Mouse (Mus musculus): ENCODE measurements at regions not wholly inside any gene's neighbourhood (a gene's known extent, or its start where the extent isn't known, plus 50 kb on each side); places are given as distances from the start of the nearest gene placed in this dataset.
A peak's percentile ranks its signal among the peaks of the same experiment; 100 is the strongest.

DNA sequence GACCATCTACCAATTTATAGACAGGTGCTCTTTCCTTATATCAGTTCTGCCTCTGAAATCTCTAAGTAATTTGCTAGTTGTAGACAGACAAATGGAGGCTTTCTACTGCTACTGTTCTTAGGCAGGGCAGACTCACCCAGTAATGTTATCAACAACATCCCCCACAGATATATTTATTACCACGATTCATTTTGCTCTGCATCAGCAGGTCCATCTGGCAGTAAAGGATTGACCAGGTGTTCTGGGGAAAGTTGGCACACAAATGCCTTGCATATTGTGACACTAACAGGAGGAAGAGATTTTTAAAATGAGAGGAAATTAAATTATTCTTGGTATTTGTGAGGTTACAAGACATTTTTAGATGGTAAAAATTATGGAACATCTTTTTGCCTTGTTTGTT is 627.3 kb upstream of the Tmprss15 start:
- no peak for DNase-seq

DNA sequence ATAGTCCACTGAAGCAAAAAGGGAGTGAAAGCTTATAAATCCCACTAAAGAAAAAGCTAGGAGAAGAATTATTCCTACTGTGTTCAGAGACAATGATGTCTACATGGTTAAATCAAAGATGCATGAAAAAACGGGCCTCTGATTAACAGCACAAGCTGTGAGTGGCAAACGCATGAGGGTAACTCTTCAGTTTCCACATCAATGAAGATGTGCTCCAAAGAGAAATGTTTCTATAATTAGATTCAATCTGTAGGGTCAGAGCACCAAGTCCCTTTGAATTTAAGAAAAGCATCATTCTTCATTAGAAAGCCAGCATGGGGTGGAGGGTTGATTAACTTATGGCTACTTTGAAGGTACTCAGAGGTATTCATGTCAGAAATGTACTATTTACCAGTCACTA is 601.5 kb upstream of the Tmprss15 start:
- no peak for DNase-seq

DNA sequence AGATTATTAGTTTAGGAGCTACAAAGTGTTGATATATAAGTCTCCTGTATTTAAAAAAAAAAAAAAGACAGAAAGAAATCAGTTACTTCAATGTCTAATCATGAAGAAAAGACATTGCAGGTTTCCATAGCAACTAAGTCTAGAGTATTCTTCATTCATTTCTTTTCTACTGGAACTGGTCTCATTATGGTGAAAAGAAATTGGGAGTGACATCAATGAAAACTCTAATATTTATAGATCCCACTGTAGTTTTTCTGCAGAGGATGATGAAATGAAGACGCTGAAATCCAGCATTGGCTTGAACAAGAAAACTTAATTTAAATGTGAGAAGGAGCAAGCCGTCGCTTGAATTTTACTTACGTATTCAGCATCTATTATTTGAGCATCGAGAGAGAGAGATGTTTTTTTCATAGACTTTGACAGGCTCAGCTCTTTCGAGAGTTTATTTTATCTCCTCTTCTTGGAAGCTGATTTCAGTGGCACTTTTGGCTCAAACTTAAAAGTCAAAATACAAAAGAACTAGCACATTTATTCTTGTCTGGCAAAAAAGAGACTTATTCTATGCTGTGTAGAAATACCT is 560.4 kb upstream of the Tmprss15 start:
- DNase-seq, result no peak

DNA sequence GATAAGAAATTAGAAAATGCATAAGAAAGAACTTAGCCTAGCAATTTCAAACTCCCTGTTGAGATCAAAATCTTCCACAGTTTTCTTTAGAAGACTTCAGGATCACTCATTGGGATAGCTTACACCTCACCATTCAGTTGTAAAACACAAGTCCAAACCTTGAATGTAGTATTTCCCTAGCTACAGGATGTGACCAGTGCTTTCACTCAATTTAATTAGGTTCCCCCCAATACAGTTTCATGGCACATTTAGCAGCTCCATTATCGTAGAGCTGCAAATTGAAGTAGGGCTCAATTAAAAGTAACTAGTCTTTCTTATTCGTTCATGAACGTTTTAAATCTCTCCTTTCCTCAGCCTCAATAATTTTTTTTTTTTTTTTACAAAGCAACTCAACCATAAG is 550.0 kb upstream of the Tmprss15 start:
- no peak for DNase-seq

GRCm38 (mm10) chr16:79627139-79627538 is 536.2 kb upstream of the Tmprss15 start:
- DNase-seq, result no peak

DNA sequence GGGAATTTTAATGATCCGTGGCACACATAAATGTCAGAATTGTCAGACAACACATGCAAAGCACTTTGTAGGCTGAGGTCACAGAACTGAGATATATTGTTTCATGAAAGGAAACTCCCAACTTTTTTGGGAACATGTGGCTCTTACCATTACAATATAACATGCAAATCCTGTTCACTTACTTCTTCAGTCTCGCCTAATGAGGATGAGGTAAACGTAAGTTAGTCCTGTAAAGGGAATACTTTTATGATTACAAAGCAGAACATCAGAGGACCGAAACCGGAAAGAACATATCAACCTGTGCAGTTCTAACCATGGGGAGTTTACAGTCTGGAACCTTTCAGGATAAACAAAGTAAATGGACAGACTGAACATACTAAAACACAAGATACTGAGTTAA is 520.1 kb upstream of the Tmprss15 start:
- DNase-seq, result no peak

DNA sequence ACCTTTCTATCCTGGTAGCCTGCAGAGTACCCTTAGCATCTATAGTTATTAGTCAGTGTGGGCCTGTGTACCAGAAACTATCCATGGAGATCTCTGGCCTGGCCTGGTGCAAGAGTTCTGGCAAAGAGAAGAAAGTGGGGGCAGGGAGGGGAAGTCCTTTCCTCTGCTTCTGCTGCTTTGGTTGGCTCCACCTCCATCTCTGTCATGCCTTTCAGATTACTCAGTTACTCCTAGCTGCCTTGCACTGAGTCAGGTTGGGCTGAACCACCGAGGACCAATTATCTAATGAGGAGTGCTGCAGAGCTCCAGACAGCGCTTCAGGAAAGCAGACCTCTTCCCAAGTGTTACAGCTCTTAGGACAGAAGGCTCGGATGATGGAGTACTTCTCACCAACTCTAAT is 500.0 kb upstream of the Tmprss15 start:
- DNase-seq, result no peak

DNA sequence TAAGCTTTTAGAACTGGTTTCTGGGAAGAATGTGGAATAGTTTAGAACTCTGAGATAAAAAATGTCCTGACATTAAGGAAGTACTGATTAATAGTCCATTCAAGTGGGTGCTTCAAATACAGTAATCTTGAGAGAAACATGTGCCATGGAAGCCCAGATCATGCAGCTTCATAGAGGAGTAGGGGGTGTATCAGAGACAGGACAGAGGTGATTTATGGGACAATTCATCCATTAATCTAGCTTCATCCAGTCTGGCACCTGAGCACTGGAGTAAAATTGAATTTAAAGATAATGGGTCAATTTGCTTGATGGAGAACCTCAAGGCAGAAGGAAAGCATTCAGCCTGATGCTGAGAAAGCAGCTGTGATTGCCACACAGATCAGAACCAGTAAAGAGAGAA is 494.8 kb upstream of the Tmprss15 start:
- DNase-seq, result no peak

GRCm38 (mm10) chr16:79570867-79571266 is 480.0 kb upstream of the Tmprss15 start:
- peak; percentile 5 for DNase-seq

DNA sequence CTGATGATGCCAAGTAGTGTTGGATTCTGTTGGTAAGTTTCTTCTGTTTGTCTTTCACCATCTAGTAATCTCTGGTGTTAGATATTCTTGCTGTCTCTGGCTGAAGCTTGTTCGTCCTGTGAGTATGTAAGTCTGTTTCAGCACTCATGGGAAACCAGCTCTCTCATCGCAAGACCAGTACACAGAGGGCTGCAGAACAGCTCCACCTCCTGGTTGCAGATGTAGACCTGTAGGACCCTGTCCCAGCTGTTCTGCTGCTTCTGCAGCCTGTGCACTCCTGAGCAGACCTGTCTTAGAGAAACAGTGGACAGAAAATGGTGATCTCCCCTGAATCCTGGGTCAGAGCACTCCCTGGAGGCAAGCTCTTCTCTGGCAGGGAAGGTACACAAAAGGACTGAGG is 443.5 kb upstream of the Tmprss15 start:
- peak; percentile 24 for DNase-seq

DNA sequence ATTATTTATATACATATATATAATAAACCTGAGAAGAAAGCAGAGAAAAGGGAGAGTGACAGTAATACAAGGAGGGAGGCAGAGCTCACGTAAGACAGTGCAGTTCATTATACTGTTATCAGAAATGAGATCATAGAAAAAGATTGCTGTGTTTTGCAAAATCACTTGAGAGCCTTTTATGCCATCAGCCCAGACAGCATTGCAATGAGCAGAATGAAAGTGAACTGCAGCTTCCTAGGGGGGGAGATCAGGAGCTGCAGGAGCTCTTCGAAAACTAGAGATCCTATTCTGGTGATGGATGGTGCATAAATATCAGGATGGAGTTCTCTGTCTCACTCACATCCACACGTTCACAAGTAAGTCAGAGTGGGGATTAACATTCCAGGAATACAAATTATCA is 401.6 kb upstream of the Tmprss15 start:
- DNase-seq, result no peak

DNA sequence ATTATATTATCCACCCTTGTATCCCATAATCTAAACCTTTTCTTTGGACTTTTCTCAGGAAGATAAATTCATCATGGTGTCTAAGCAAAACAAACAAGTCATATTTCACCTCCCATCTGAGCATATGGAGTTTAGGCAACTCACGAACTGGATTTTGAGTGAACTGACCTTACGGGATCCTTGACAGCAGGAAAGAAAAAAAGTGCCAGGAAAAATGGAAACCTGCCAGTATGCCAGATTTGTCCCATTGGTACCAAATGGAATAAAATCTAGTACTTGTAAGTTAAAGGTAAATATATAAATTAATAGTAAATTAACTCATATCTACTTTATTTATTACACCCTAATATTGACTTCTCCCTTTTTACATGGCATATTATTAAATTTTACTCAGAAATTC is 360.0 kb upstream of the Tmprss15 start:
- no peak for DNase-seq

GRCm38 (mm10) chr16:79449732-79450131 is 358.8 kb upstream of the Tmprss15 start:
- no peak for DNase-seq

DNA sequence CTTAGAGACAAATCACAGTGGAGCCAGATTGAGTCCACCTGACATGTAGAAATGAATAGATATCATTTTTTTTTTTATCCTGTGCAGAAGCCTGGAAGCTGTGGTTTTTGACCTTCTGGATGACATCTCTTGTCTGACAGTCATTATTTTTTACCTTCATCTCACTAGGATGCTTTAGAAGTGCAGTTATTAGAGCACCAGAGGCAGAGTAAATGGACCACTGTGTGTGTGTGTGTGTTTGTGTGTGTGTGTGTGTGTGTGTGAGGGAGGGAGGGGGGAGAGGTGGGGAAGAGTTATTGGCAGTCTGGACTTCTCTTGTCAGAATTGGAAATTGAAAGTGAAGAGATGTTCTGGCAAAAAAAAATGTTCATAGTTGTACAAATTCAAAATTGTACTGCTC is 316.5 kb upstream of the Tmprss15 start:
- no peak for DNase-seq

DNA sequence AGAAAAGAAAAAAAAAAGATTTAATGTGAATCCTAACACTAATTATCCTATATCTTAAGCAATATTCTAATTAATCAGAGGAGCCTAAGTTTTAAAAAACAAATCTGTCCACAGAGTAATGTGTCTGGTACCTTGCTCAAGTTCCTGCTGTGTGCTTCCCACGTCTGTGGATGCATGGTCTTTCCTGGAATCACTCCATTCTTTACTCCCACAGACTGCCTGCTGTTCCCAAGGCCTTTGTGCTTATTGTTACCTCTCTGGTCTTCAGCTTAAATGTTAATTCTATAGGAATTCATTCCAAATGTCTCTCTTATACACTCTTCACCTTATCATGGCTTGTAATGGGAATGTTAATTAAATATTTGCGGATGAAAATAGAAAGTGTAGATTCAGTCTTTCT is 315.3 kb upstream of the Tmprss15 start:
- no peak for DNase-seq

GRCm38 (mm10) chr16:79404064-79404463 is 313.2 kb upstream of the Tmprss15 start:
- no peak for DNase-seq

DNA sequence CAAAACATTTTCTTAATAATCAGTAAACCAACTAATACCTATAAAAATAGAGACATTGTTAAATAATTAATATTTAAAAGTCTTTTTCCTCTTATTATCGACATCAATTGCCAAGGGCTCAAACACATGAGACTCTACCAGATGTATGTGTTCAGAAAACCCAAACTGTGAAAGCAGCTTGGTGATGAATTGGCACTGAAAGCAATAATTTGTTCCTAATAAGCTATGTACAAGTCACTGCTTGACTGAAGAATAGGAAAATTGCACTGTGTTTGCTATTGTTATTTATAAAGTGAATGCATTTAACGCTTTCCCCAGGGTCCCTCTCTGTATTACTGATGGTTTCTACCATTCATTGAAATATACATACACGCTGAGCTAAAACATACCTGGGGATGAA is 309.2 kb upstream of the Tmprss15 start:
- no peak for DNase-seq

DNA sequence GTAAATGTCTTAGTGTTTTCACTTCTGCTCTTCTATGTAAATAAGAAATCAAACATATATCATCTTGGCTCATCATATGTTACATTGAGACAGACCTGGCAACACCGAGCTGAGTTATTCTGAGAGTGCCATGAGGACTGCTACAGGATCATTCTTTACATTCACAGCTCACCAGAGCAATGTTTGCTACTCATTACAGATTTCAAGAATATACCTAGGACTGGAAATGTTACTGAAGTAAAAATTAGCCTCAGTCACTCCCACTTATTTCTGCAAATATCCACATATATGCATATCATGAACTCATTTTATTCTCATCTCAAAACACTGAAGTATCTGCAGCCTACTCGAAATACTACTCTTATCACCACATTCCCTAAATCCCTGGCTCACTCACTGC is 307.6 kb upstream of the Tmprss15 start:
- DNase-seq, result no peak

DNA sequence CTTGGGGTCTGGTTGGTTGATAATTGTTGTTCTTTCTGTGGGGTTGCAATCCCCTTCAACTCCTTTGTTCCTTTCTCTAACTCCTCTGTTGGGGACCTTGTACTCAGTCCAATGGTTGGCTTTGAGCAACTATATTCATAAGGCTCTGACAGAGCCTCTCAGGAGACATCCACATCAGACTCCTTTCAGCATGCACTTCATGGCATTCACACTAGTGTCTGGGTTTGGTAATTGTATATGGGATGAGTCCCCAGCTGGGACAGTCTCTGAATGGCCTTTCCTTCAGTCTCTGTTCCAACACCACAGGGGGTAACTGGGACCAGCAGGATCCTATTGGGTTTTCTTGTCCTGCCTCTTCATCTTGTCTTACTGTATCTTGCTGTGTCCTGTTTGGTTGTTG is 303.5 kb upstream of the Tmprss15 start:
- no peak for DNase-seq

DNA sequence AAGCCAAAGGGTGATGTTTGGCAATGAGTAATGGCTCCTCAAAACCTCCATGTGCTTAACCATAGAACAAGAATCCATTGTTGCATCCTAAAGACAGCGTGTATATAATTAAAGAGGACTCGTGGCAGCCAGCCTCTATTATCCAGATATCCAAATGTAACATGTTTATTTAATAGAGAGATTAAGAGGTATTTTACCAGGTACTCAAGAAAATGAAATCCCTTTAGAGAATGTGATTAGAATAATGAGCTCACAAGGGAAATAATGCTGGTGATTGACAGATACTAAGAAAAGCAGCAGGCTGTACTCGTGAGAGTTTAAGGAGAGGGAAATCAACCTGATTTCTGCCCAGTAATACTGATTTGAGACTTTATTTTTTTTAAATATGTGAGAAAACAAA is 295.5 kb upstream of the Tmprss15 start:
- no peak for DNase-seq

DNA sequence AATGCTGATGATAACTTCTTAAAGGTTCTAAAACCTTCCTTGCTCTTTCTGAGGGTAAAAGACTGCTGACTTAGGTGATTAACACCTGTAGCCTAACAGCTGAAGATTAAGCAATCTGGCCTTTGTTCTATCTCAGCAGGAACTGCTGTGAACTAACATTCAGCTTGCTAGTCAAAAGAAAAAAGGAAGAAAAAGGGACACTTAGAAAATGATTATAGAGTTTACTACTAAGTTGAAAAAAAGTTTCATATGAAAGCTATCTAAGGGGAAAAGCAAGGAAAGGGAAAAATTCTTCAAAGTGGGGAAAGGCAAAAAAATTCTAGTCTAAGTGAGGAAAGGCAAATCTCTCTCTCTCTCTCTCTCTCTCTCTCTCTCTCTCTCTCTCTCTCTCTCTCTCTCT is 259.2 kb upstream of the Tmprss15 start:
- DNase-seq, result no peak

- DNase-seq, result no peak
Observed at GRCm38 (mm10) chr16:79342453-79342852, 251.6 kb upstream of the Tmprss15 start.

DNA sequence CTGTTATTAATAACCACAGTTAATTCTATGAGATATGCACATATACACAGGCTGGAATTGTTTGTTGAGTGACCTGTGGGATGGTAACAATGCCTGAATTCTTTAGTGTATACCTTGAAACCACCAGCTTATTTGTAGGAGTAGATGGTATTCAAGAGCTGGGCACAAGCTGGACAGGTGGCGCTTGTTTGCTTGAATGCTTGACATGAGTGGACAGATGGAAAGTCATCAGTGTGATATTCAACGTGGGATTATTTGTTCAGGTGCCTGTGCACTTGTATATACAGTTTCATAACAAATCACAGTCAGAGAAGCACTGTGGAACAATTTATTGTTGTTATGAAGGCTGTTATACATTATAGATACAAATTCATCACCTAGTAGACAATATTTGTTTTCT is 245.5 kb upstream of the Tmprss15 start:
- DNase-seq, result no peak

DNA sequence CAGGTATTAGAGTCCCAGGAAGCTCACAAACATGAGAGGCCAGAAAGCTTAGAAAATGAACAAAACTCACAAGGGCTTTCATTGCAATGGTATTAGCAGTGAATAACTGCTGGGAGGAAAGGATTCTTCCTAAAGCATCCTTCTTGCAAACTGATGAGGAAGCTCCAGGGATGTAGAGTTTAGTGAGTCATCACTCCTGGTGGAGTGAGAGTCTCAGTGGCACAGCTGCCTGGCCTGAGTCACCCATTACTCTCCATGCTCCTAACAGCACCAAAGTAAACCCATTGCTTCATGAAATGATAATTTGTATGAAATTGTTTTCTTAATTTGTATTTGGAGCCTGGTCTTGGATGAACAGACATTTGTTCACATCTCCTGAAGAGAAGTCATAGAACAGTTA is 245.1 kb upstream of the Tmprss15 start:
- DNase-seq, result no peak

GRCm38 (mm10) chr16:79313301-79313700 is 222.4 kb upstream of the Tmprss15 start:
- no peak for DNase-seq

Data from adrenal gland, postnatal 10 days (tissue).